Mouse (Mus musculus): ENCODE data around the gene Afp. TPM values are rescaled to one million over a fixed set of nuclear protein-coding genes. Genes with fewer than 3 reads are reported as not detected.

Afp gene
- polyA plus RNA-seq (2012; rRNA removed): 0.26 and 0.54 TPM in 2 replicates

DNA sequence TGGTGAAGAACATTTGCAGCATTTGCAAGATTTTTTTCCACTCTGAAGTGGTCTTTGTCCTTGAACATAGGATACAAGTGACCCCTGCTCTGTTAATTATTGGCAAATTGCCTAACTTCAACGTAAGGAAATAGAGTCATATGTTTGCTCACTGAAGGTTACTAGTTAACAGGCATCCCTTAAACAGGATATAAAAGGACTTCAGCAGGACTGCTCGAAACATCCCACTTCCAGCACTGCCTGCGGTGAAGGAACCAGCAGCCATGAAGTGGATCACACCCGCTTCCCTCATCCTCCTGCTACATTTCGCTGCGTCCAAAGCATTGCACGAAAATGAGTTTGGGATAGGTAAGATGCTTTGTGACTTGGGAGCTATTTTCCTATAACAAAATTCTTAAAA lies at the start of gene Afp:
Gene Afp, plus strand, starts transcription at position 220 of the 400 bp plus-strand sequence.
- Histone ChIP-seq H3K4me3 (replicated peaks; ENCODE audit: extremely low read depth, low read depth, low read length) (no peak within 1 kb of the TSS), H3K4me1 (ENCODE audit: control insufficient read depth, insufficient read depth, low read length) (no peaks in the 10 kb centered on the region)
- no peak for DNase-seq
- TF ChIP-seq CTCF (IDR thresholded peaks at IDR 0.05; ENCODE audit: insufficient read depth, low read length): no peak
- TF ChIP-seq POLR2A (IDR thresholded peaks at IDR 0.05; ENCODE audit: borderline replicate concordance, extremely low read depth, low read depth, low read length): no peak
- WGBS: 66% methylated on average over 7 of the region's 7 CpGs

DNA sequence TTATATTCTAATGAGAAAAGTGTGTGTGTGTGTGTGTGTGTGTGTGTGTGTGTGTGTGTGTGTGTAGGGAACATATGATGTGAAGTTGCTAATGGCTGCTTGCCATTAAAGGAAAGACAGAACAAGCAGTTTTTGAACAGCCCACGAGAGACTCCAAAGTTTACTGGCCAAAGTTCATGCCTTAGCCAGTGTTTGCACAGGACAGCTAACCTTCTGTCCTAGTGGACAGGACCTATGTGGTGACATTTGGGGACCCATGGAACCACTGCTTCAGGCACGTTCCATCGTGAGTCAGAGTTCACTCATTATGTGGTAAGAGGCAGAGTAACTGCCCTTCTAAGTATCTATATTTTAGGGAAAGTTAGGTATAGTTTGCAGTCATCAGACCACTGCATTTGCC lies 43.0 kb upstream of the Afp start:
- Histone ChIP-seq H3K4me1 (ENCODE audit: control insufficient read depth, insufficient read depth, low read length) (no peaks in the 10 kb centered on the region), H3K4me3 (replicated peaks; ENCODE audit: extremely low read depth, low read depth, low read length) (no peak overlapping the region)
- 71% methylated on average over 3 of the region's 3 CpGs for WGBS
- TF ChIP-seq CTCF (IDR thresholded peaks at IDR 0.05; ENCODE audit: insufficient read depth, low read length) (no peak), POLR2A (IDR thresholded peaks at IDR 0.05; ENCODE audit: borderline replicate concordance, extremely low read depth, low read depth, low read length) (no peak)
- DNase-seq: no peak

GRCm38 (mm10) chr5:90449961-90450360 lies 40.6 kb upstream of the Afp start:
- no peak for DNase-seq

DNA sequence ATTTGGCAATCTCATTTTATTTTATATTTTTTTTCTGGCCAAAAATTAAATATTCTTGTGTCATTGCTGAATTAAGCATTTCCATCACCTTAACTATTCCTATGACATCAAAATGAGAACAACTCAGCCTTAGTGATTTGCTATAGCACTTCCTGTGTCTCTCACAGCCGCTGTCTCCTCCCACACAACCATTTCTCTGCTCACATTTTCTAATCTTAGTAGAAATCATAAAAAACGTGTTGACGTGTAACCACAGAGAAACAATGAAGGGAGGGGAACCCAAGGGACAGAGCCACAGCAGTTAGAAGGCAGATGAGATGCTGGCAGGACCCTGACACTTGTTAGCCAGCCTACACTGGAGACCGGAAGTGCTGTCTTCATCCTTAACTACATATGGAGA lies 37.8 kb upstream of the Afp start:
- 54% methylated on average over 4 of the region's 4 CpGs for WGBS
- no peak for DNase-seq
- Histone ChIP-seq H3K4me3 (replicated peaks; ENCODE audit: extremely low read depth, low read depth, low read length) (no peak overlapping the region), H3K4me1 (ENCODE audit: control insufficient read depth, insufficient read depth, low read length) (no peaks in the 10 kb centered on the region)
- no peak for TF ChIP-seq POLR2A (IDR thresholded peaks at IDR 0.05; ENCODE audit: borderline replicate concordance, extremely low read depth, low read depth, low read length)
- no peak for TF ChIP-seq CTCF (IDR thresholded peaks at IDR 0.05; ENCODE audit: insufficient read depth, low read length)

More at GRCm38 (mm10) chr5:90449961-90450360, 40.6 kb upstream of the Afp start:
- TF ChIP-seq CTCF (IDR thresholded peaks at IDR 0.05; ENCODE audit: insufficient read depth, low read length) (no peak), POLR2A (IDR thresholded peaks at IDR 0.05; ENCODE audit: borderline replicate concordance, extremely low read depth, low read depth, low read length) (no peak)
- H3K4me1 ChIP-seq (ENCODE audit: control insufficient read depth, insufficient read depth, low read length): no peaks in the 10 kb centered on the region
- H3K4me3 ChIP-seq (replicated peaks; ENCODE audit: extremely low read depth, low read depth, low read length): no peak overlapping the region
- WGBS: 71% methylated on average over 5 of the region's 5 CpGs

- Histone ChIP-seq H3K4me1 (ENCODE audit: control insufficient read depth, insufficient read depth, low read length) (no peaks in the 10 kb centered on the region), H3K4me3 (replicated peaks; ENCODE audit: extremely low read depth, low read depth, low read length) (no peak overlapping the region)
- no peak for TF ChIP-seq POLR2A (IDR thresholded peaks at IDR 0.05; ENCODE audit: borderline replicate concordance, extremely low read depth, low read depth, low read length)
- no peak for TF ChIP-seq CTCF (IDR thresholded peaks at IDR 0.05; ENCODE audit: insufficient read depth, low read length)
- no peak for DNase-seq
- WGBS: 84% methylated on average over 1 of the region's 1 CpGs
These were observed 33.3 kb upstream of the Afp start for GRCm38 (mm10) chr5:90457241-90457640.

DNA sequence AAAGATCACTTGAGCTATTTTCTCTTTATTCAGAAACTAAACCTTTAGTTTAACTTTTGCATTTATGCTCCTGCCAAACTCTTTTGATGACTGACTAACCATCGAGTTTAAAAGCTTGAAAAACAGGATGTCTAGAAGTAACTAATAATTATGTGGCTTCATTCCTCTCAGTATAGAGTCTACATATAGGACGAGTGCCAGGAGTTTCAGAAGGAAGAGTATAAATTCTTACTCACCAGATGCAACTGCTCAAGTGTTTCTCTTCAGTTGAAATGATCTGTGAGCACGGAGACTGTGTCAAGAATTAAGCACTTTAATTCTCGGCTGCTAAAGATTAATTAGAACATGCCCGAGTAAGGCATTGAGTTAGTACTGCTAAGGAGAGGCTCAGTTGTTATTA lies 31.8 kb upstream of the Afp start:
- TF ChIP-seq CTCF (IDR thresholded peaks at IDR 0.05; ENCODE audit: insufficient read depth, low read length) (no peak), POLR2A (IDR thresholded peaks at IDR 0.05; ENCODE audit: borderline replicate concordance, extremely low read depth, low read depth, low read length) (no peak)
- no peaks in the 10 kb centered on the region for H3K4me1 ChIP-seq (ENCODE audit: control insufficient read depth, insufficient read depth, low read length)
- DNase-seq: no peak
- WGBS: 42% methylated on average over 5 of the region's 5 CpGs
- no peak overlapping the region for H3K4me3 ChIP-seq (replicated peaks; ENCODE audit: extremely low read depth, low read depth, low read length)

DNA sequence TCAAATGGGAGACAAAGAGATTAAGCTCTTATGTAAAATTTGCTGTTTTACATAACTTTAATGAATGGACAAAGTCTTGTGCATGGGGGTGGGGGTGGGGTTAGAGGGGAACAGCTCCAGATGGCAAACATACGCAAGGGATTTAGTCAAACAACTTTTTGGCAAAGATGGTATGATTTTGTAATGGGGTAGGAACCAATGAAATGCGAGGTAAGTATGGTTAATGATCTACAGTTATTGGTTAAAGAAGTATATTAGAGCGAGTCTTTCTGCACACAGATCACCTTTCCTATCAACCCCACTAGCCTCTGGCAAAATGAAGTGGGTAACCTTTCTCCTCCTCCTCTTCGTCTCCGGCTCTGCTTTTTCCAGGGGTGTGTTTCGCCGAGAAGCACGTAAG lies 29.9 kb upstream of the Afp start, which contains the start of gene Alb:
Gene Alb, plus strand, starts transcription at position 279 of the 400 bp plus-strand sequence.
- H3K4me1 ChIP-seq (ENCODE audit: control insufficient read depth, insufficient read depth, low read length): no peaks in the 10 kb centered on the region
- no peak for DNase-seq
- 79% methylated on average over 8 of the region's 8 CpGs for WGBS
- TF ChIP-seq POLR2A (IDR thresholded peaks at IDR 0.05; ENCODE audit: borderline replicate concordance, extremely low read depth, low read depth, low read length) (no peak), CTCF (IDR thresholded peaks at IDR 0.05; ENCODE audit: insufficient read depth, low read length) (no peak)
- H3K4me3 ChIP-seq (replicated peaks; ENCODE audit: extremely low read depth, low read depth, low read length): no peak within 1 kb of the TSS

- no peak for DNase-seq
- 62% methylated on average over 4 of the region's 4 CpGs for WGBS
- TF ChIP-seq CTCF (IDR thresholded peaks at IDR 0.05; ENCODE audit: insufficient read depth, low read length) (no peak), POLR2A (IDR thresholded peaks at IDR 0.05; ENCODE audit: borderline replicate concordance, extremely low read depth, low read depth, low read length) (no peak)
- H3K4me3 ChIP-seq (replicated peaks; ENCODE audit: extremely low read depth, low read depth, low read length): no peak overlapping the region
- no peaks in the 10 kb centered on the region for H3K4me1 ChIP-seq (ENCODE audit: control insufficient read depth, insufficient read depth, low read length)
These were observed 23.7 kb upstream of the Afp start for GRCm38 (mm10) chr5:90466806-90467205.

DNA sequence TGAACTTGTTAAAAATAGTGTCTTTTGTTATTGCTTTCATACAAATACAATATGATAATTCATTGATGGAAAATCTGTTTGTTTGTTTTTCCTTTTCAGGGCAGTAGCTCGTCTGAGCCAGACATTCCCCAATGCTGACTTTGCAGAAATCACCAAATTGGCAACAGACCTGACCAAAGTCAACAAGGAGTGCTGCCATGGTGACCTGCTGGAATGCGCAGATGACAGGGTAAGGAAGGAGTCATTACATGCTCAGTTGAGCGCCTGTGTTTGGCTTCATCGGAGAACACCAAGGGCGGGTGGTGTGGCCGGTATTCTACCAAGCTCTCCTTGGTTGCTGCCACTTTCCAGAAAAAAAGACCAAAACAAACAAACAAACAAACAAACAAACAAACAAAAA lies 23.3 kb upstream of the Afp start:
- Histone ChIP-seq H3K4me3 (replicated peaks; ENCODE audit: extremely low read depth, low read depth, low read length) (no peak overlapping the region), H3K4me1 (ENCODE audit: control insufficient read depth, insufficient read depth, low read length) (no peaks in the 10 kb centered on the region)
- no peak for TF ChIP-seq POLR2A (IDR thresholded peaks at IDR 0.05; ENCODE audit: borderline replicate concordance, extremely low read depth, low read depth, low read length)
- TF ChIP-seq CTCF (IDR thresholded peaks at IDR 0.05; ENCODE audit: insufficient read depth, low read length): no peak
- no peak for DNase-seq
- WGBS: 51% methylated on average over 6 of the region's 6 CpGs

GRCm38 (mm10) chr5:90470836-90471235 lies 19.7 kb upstream of the Afp start:
- 66% methylated on average over 3 of the region's 3 CpGs for WGBS
- H3K4me3 ChIP-seq (replicated peaks; ENCODE audit: extremely low read depth, low read depth, low read length): no peak overlapping the region
- H3K4me1 ChIP-seq (ENCODE audit: control insufficient read depth, insufficient read depth, low read length): no peaks in the 10 kb centered on the region
- TF ChIP-seq POLR2A (IDR thresholded peaks at IDR 0.05; ENCODE audit: borderline replicate concordance, extremely low read depth, low read depth, low read length) (no peak), CTCF (IDR thresholded peaks at IDR 0.05; ENCODE audit: insufficient read depth, low read length) (no peak)
- no peak for DNase-seq
